Mouse (Mus musculus) embryo, embryonic 9.5 days (tissue): Measurements from ENCODE around the gene C130026I21Rik.
"Not testable (repeated sequence)": the region's sequence is repeated elsewhere in the genome, so short reads cannot be mapped to it uniquely, and the experiment has no call there.

Experiments used
- DNase-seq: peaks from one replicate; pipeline ENCODE4 v3.0.0-alpha.2; 2017; ENCODE audit errors: extremely low spot score

C130026I21Rik gene

DNA sequence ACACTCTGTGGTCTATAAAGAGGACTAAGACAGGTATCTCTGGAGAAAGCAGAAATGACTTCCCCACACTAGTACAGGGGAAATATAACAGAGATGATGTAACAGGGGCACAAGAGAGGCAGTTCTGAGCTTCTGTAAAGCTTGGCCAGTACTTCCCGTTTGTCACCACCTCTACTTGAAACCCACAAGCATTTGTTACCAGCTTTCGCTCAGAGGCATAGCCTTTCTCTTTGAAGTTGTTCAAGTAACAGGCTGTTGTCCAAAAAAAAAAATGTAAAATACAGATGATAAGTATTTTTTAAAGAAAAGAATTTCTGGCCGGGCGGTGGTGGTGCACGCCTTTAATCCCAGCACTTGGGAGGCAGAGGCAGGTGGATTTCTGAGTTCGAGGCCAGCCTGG lies 236.8 kb downstream of the C130026I21Rik start:
- DNase-seq: not testable (repeated sequence)

DNA sequence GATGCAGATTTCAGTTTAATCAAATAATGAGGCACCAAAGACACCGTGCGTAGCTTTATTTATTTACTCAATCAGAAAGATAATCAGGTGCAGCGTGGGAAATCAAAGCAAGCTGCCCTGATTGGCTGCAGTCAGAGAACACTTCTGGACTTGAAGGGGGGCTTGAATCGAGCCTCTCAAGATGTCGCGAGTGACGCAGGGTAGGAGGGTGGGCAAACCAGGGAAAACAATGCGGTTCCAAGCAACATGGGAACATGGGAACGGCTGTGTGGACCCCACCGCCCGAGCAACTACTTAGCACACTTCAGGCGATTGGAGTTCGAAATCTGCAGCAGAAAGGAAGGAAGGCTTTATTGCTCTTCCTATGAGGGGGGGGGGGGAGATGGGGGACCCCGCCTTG lies 240.2 kb downstream of the C130026I21Rik start:
- not testable (repeated sequence) for DNase-seq

DNA sequence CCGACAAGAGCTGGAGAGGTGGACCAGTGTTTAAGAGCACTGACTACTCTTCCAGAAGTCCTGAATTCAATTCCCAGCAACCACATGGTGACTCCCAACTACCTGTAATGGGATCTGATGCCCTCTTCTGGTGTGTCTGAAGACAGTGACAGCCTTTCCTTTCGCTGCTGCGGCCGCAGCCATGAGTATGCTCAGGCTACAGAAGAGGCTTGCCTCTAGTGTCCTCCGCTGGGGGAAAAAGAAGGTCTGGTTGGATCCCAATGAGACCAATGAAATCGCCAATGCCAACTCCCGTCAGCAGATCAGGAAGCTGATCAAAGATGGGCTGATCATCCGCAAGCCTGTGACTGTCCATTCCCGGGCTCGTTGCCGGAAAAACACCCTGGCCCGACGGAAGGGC lies 258.4 kb downstream of the C130026I21Rik start:
- not testable (repeated sequence) for DNase-seq

DNA sequence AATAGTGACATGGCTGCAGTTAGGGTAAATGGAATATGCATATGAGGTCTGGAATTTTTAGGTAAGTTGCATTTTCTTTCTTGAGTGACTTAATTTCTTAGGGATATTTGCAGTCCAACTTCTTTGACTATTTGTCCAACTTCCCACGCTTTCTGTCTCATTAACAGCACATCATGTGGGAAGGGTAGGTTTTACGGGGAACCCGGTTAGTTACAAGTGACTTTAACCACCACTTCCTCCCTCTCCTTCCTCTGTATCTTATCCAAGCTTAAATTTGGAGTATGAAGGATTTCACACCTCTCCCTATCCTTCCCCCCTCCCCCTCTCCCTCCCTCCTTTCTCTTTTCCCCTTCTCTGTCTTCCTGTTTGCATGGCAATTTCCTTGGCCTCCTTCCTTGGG lies 259.4 kb downstream of the C130026I21Rik start:
- not testable (repeated sequence) for DNase-seq

DNA sequence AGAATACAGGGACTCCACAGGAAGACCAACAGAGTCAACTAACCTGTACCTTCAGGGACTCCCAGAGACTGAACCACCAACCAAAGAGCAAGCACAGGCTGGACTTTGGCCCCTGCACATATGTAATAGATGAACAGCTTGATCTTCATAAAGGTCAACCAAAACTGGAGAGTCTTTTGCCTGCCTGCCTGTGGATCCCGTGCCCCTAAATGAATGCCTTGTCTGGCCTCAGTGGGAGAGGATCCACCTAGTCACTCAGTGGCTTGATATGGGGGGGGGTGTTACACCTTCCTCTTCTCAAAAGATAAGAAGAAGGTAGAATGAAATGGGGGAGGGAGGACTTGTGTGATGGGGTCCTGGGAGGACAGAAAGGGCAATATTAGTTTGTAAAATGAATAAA lies 262.6 kb downstream of the C130026I21Rik start:
- DNase-seq: not testable (repeated sequence)

DNA sequence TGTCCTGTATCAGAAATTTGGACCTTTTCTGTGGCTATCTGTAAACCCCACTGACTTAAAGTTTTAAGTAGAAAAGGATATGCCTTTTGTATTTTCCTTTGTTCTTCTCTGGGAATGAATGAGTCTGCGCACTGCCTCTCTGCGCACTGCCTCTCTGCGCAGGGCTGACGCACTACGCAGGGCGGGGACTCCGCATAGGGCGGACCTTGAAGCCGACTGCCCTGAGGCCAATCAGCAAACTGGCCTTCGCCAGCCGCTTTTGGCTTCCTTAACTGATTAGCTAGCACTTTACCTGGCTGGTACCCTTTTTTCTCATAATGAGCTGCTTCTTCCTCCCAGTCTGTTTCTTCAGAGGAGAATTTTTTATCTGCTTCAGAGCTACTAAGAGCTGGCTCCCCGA lies 271.1 kb downstream of the C130026I21Rik start:
- DNase-seq: not testable (repeated sequence)

DNA sequence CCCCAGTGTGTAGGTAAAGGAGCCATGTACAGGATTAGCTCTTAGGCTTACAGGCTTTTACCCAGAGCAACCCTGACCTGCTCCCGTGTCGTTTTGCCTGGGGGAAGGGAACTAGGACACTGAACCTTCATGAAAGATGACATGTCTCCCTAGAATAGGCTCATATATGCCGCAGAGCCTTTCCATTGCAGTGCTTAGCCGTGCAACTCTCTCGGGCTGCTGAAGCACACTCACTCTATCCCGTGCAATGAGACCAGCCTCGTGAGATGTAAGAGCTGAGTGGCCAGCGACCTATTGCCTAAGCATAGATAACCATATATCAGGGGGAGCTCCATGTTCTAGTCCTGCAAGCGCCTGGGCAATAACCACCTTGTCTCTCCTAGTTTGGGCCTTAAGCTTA lies 274.1 kb downstream of the C130026I21Rik start:
- DNase-seq: not testable (repeated sequence)

DNA sequence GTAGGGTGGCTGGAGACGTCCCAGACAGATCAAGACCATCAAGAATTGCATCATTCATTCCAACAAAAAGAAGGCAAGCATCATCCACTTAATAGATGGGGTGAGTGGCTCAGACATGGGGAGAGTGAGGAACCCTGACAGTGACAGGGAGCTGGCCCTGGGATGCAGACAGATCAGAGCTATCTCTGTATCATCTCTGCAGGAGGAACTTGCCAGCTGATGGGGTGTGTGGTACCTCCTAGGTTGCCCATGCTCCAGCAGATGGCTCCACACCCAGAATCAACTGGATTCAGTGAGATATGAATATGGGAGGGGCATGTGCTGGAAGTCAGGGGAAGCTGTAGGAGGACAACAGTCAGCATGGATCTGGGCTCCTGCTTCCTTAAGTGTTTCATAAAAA lies 275.9 kb downstream of the C130026I21Rik start:
- DNase-seq: not testable (repeated sequence)

DNA sequence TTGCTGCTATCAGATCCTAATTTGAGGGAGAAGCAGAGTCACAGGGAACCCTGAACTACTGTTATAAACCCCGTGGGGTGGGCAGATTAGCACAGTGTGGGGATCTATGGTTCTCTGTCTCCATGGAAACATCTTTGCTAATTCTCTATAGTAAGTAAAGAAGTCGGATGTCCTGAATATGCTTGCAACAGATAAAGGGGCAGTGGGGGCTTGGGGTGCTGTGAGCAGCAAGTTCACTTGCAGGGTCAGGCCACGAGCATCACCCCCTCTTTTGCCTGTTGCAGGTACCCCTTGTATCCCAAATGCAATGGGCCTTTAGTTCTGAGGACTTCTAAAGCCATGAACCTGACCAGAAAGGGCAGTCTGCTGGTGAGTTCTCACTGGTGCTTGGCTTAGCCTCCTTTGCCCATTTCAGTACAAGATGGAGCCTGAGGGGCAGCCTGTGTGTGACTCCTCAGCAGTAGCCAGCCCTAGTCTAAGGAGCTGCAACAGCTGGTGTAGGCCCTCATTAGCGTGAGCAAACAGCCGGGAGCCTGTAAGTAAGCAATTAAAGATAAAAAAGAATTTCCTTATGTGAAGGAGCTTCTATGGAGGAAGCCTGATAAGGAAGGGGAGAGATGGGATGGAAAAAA lies 276.6 kb downstream of the C130026I21Rik start:
- DNase-seq: not testable (repeated sequence)

DNA sequence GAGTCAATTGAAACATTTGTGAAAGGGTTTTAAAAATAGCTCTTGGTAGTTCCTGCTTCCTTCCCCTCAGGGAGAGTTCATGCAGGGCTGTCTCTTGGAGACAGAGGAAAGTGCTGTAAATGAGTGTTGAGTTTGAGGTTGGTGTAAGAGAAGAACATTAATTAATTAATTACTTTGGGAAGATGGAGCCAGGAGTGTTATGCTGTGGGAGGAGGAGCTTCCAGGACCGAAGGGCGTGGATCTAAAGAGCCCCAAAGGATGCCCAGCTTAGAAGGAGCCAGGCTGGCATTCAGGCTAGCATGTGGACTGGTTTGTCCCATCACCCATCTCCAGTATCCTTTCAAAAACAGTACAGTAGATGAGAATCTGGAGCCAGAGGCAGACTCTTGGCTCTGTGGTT lies 277.1 kb downstream of the C130026I21Rik start:
- not testable (repeated sequence) for DNase-seq

DNA sequence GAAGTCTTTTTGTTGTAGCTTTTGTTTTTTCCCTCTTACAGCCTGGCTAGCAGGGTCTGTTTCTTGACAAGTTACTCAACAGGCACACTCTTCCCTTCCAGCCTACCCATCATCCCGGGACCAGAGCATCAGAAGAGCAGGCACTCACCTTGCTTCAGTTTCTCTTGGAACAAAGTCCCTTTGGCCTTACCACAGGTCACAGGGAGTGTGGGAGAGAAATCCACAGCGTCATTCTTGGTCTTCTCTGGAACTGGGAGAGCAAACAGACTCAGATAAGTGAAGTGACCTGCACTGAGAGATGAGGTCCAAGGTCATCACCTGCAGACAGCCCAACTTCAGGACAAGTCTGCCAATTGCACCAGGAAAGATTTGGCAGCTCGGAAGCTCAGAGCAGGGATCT lies 277.5 kb downstream of the C130026I21Rik start:
- DNase-seq: not testable (repeated sequence)

DNA sequence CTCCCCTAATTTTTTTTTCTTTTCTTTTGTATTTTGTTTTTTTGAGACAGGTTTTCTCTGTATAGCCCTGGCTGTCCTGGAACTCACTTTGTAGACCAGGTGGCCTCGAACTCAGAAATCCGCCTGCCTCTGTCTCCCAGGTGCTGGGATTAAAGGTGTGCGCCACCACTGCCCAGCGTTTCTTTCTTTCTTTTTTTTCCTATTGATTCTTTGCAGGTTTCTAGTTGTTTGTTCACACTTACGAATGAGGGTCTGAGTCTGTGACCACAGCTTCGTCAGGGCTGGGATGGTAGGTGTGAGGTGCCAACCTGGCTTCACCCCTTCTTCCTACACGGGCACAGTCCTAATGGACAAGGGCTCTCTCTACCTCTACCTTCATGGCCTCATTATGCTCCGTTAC lies 281.3 kb downstream of the C130026I21Rik start:
- DNase-seq: not testable (repeated sequence)

DNA sequence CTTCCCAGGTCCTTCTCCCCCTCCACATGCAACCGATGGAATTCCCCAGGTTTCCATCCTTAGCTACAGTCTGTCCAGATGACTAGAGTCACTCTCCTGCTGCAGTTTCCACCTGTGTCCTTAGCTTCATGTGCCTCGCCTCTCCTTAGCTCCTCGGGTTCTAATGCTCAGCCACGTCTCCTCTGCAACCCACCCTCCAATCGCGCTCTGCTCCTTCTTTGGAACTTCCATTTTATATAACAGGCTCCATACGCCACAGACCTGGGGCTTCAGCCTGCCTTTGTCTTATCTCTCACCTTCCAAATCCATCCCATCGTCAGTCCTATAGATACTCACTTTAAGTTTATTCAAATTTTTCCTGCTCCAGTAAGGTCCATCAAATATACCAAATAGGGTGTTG lies 282.6 kb downstream of the C130026I21Rik start:
- DNase-seq: not testable (repeated sequence)

DNA sequence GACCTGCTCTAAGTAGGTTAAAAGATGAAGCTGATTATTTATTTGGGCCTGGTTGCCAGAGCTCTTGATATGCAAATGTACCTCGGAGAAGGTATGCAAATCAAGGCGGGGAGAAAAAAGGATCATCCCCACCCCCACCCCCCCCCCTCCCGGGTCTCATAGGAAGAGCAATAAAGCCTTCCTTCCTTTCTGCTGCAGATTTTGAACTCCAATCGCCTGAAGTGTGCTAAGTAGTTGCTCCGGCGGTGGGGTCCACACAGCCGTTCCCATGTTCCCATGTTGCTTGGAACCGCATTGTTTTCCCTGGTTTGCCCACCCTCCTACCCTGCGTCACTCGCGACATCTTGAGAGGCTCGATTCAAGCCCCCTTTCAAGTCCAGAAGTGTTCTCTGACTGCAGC lies 308.6 kb downstream of the C130026I21Rik start:
- not testable (repeated sequence) for DNase-seq

DNA sequence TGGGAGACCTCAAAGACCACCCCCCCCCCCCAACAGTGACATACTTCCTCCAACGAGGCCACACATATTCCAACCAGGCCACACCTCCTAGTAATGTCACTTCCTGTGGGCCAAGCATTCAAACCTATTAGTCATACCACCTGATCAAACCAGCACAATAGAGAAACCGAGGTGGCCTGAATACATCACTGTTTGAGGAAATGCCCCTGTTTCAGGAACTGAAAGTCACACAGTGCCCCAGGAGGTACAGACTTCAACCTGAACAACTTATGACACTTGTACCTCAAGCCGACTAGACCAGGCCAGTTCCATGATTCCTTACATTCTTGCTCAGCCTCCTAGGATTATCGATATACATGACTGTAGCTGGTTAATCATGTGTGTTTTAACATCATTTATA lies 312.7 kb downstream of the C130026I21Rik start:
- DNase-seq: not testable (repeated sequence)

DNA sequence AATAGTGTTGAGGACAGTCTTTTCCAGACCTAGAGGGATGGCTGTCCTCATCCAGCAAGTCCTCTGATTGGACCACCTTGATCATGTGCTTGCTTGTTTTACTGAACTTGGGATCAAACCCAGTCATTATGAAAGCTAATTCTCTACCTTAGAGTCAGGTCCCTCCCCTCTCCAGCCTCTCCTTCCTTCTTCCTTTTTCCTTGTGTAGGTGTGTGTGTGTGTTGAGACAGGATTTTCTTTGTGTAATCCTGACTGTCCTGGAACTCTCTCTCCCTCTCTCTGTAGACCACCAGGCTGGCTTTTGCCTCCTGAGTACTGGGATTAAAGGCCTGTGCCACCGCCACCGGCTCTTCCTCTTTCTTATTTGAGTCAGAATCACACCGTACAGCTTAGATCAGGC lies 313.6 kb downstream of the C130026I21Rik start:
- not testable (repeated sequence) for DNase-seq

DNA sequence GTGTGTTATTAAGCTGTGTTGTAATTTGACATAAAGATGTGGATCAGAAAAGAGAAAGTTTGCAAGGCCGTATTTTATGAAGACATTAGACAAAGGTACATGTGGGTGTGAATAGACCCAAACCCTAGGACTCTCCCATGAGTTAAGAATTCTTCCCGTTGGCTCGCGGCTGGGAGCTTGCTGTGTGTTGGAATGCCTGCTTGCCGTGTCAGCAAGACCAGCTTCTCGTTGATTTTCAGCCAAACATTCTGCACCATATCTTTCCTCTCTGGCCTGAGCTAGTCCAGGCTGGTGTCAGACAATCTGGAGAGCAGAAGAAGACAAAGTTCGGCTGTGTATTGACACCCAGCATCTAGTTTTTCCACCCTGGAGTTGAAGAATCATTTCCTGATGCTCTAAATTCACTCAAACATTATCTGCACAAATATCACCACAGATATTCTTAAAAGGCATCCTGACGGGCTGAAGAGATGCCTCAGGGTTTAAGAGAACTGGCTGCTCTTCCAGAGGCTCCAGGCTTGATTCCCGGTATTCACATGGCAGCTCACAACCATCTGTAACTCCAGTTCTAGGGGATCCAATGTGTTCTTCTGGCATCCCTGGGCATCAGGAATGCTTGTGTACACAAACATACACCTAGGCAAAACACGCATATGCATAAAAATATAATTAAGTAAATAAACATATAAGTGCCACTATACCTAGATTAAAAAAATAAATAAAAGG lies 317.7 kb downstream of the C130026I21Rik start:
- DNase-seq: no peak

DNA sequence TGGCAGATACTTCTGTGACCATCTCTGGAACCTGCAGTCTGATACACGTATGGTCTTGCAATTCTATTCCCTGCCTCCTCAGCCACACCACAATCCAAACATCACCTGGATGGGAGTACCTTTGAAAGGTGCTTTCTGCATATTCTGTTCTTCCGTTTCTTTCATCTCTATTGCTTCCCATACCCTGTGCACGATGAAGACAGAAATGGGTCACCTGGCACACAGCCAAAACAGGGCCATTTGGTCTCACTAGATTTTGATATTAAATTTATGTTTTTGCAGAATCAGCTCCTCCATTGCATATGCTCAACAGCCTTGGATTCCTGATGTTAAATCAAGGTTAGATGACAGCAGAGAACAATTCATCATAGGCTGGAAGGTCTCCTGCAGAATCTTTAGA lies 318.8 kb downstream of the C130026I21Rik start:
- DNase-seq: no peak

DNA sequence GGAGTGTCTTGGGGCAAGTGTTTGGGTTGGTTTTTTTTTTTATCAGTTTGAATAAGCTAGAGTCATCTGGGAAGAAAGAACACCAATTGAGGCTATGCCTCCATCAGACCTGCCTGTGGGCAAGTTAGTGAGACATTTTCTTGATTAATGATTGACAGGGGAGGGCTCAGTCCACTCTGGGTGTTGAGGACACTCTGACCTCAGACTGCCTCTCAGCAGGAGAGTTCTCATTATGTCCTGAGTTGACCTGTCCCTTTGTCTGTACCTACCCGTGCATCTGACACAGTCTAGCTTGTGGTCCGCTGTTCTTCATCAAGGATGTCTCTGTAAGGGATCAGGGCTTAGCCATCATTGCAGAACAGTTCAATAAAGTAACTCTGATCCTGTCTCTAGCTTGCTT lies 323.0 kb downstream of the C130026I21Rik start:
- DNase-seq: no peak

DNA sequence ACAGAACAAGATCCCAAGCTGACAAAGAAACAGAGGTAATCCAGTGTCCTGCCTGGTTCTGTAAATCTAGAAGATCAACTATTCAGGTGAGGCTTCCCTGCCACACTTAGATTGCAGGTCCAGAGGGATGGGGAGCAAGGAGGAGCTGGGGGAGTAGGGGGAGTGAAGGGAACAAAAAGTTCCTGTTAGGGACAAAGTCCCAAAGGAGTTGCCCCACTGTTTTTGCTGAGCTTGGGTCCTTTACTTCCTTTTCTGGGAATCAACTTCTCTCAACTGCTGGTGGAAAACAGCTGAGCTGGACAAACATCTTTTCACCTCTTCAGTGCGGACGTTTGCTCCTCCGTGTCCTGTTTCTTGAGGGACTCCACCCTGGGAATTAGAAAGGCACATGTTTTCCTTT lies 324.4 kb downstream of the C130026I21Rik start:
- no peak for DNase-seq

DNA sequence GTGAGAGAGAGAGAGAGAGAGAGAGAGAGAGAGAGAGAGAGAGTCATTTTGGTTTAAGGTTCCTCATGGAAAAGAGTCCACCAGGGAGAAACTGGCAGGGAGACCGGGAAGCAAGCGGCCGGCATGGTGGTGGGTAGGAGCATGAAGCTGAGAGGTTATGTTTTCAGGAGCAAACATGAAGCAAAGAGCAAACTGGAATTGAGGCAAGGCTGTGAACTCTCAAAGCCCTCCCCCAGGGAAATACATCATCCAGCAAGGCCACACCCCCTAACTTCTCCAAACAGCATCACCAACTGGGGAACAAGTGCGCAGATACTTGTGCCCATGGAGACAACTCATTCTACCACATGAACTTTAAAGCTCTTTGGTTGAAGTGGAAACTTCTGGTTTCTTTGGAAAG lies 326.8 kb downstream of the C130026I21Rik start:
- DNase-seq: no peak
